Mouse (Mus musculus): Measurements from ENCODE around the gene Veph1. TPM values are rescaled to one million over a fixed set of nuclear protein-coding genes. Genes with fewer than 3 reads are reported as not detected.
A peak's percentile ranks its signal among the peaks of the same experiment; 100 is the strongest.

Gene Veph1
- total and polyA plus RNA-seq, 3 experiments = not detected

GRCm38 (mm10) chr3:66082975-66083374 is 213.7 kb downstream of the Veph1 start:
- in situ Hi-C loops (cut with MboI; ENCODE audit: low pct_ligation_motif_present, low pct_unique_long_range_greater_than_20kb, low sequenced_read_pairs) (no loop called here), dilution Hi-C loops (cut with MboI; ENCODE audit: extremely low pct_ligation_motif_present, extremely low pct_unique_long_range_greater_than_20kb, low sequenced_read_pairs) (no loop called here)
- DNase-seq (ENCODE audit: extremely low read depth) = no peak
- Histone ChIP-seq H3K9ac (ENCODE audit: insufficient read depth, low read depth) (no peak overlapping the region), H3K4me1 (ENCODE audit: control insufficient read depth in 1 of 2, insufficient read depth in 2 of 2) (peaks cover 7 to 30% of the 10 kb centered on the region in 2 experiments; a peak in 3 of 4 replicates), H3K27me3 (replicated peaks) (no peaks in the 10 kb centered on the region), H3K4me2 (ENCODE audit: insufficient read depth, low read depth, poor library complexity, severe bottlenecking) (no peak overlapping the region), H3K9me3 (replicated peaks; ENCODE audit: low read length) (no peaks in the 10 kb centered on the region), H3K79me2 (replicated peaks; ENCODE audit: control insufficient read depth, extremely low read depth, insufficient read depth, poor library complexity, severe bottlenecking) (no peaks in the 10 kb centered on the region), H3K4me3 (replicated peaks in 1 of 3; ENCODE audit: low read depth in 2 of 3, low read length in 2 of 3, poor library complexity in 1 of 3) (no peak overlapping the region), H3K36me3 (replicated peaks in 1 of 2; ENCODE audit: control insufficient read depth in 1 of 2, insufficient read depth in 1 of 2, low read length in 1 of 2) (no peaks in the 10 kb centered on the region), H3K27ac (ENCODE audit: insufficient read depth, low read depth) (no peak overlapping the region)
- TF ChIP-seq MAX (IDR thresholded peaks at IDR 0.05; ENCODE audit: low read length) = no peak
- no peak for TF ChIP-seq CTCF (conservative IDR thresholded peaks at IDR 0.05 in 1 of 2, IDR thresholded peaks at IDR 0.05 in 1 of 2; ENCODE audit: low read depth in 2 of 2, low read length in 2 of 2)
- TF ChIP-seq SIN3A (IDR thresholded peaks at IDR 0.05; ENCODE audit: low read length) = no peak
- no peak for TF ChIP-seq ZNF384 (IDR thresholded peaks at IDR 0.05; ENCODE audit: low read depth, low read length)
- no peak for TF ChIP-seq POLR2A (IDR thresholded peaks at IDR 0.05; ENCODE audit: low read depth, low read length)
- TF ChIP-seq BHLHE40 (IDR thresholded peaks at IDR 0.05; ENCODE audit: low read depth, low read length) = no peak
- no peak for TF ChIP-seq USF2 (conservative IDR thresholded peaks at IDR 0.05; ENCODE audit: low read depth, low read length)
- TF ChIP-seq IRF4 (IDR thresholded peaks at IDR 0.05; ENCODE audit: low read depth, low read length) = no peak
- TF ChIP-seq RAD21 (IDR thresholded peaks at IDR 0.05; ENCODE audit: low read depth, low read length) = no peak
- TF ChIP-seq KAT2A (IDR thresholded peaks at IDR 0.05; ENCODE audit: insufficient replicate concordance, low read length) = no peak
- TF ChIP-seq PAX5 (IDR thresholded peaks at IDR 0.05; ENCODE audit: low read length) = no peak
- TF ChIP-seq RCOR1 (conservative IDR thresholded peaks at IDR 0.05; ENCODE audit: low read depth, low read length) = no peak
- no peak for TF ChIP-seq CHD2 (IDR thresholded peaks at IDR 0.05; ENCODE audit: low read length)

- DNase-seq (ENCODE audit: extremely low read depth) = peak; percentile 13
- Histone ChIP-seq H3K4me1 (ENCODE audit: control insufficient read depth in 1 of 2, insufficient read depth in 2 of 2) (peaks cover 7 to 30% of the 10 kb centered on the region in 2 experiments; a peak in 3 of 4 replicates), H3K9ac (ENCODE audit: insufficient read depth, low read depth) (no peak overlapping the region), H3K27ac (ENCODE audit: insufficient read depth, low read depth) (no peak overlapping the region), H3K36me3 (replicated peaks in 1 of 2; ENCODE audit: control insufficient read depth in 1 of 2, insufficient read depth in 1 of 2, low read length in 1 of 2) (no peaks in the 10 kb centered on the region), H3K4me3 (replicated peaks in 1 of 3; ENCODE audit: low read depth in 2 of 3, low read length in 2 of 3, poor library complexity in 1 of 3) (no peak overlapping the region), H3K4me2 (ENCODE audit: insufficient read depth, low read depth, poor library complexity, severe bottlenecking) (no peak overlapping the region), H3K9me3 (replicated peaks; ENCODE audit: low read length) (no peaks in the 10 kb centered on the region), H3K79me2 (replicated peaks; ENCODE audit: control insufficient read depth, extremely low read depth, insufficient read depth, poor library complexity, severe bottlenecking) (no peaks in the 10 kb centered on the region), H3K27me3 (replicated peaks) (no peaks in the 10 kb centered on the region)
- dilution Hi-C loops (cut with MboI; ENCODE audit: extremely low pct_ligation_motif_present, extremely low pct_unique_long_range_greater_than_20kb, low sequenced_read_pairs) (no loop called here), in situ Hi-C loops (cut with MboI; ENCODE audit: low pct_ligation_motif_present, low pct_unique_long_range_greater_than_20kb, low sequenced_read_pairs) (no loop called here)
- TF ChIP-seq TCF12 (IDR thresholded peaks at IDR 0.05; ENCODE audit: low read depth, low read length) (no peak), POLR2A (IDR thresholded peaks at IDR 0.05; ENCODE audit: low read depth, low read length) (no peak), PAX5 (IDR thresholded peaks at IDR 0.05; ENCODE audit: low read length) (no peak), RCOR1 (conservative IDR thresholded peaks at IDR 0.05; ENCODE audit: low read depth, low read length) (no peak), GABPA (IDR thresholded peaks at IDR 0.05; ENCODE audit: insufficient replicate concordance, low read depth, low read length) (no peak), ZNF384 (IDR thresholded peaks at IDR 0.05; ENCODE audit: low read depth, low read length) (peak; percentile 88), USF1 (IDR thresholded peaks at IDR 0.05; ENCODE audit: low read depth, low read length) (no peak)
Observed at GRCm38 (mm10) chr3:66081363-66081736, 215.3 kb downstream of the Veph1 start.
